Comparison of ENCODE assay signal across 13 mouse cellular contexts in genomic region chr2:71146266-71146665, GRCm38 (mm10). TPM values are rescaled to one million over a fixed set of nuclear protein-coding genes. Genes with fewer than 3 reads are reported as not detected.
DNase-seq lines count a peak whose midpoint lies in the region; ATAC-seq lines count a peak whose summit lies in the region.
"Had no signal": no experiment of that assay in that cellular context is flagged by ENCODE, and none has a peak within 500 bp of the region (broad histone marks: within the 10 kb centered on the region; RNA-seq: fewer than 3 reads in every experiment).

No protein-coding gene starts in this region.

- intact Hi-C loops in left cerebral cortex, postnatal 10 days (cut with DNase I), result no loop called here

- no peaks in the 10 kb centered on the region for H3K9me3 ChIP-seq in intestine, embryonic 16.5 days (ENCODE audit: control insufficient read depth, low read length)
- H3K9me3 ChIP-seq in kidney, embryonic 14.5 days (ENCODE audit: control insufficient read depth, low read length), result no peaks in the 10 kb centered on the region
- H3K9me3 ChIP-seq in liver, embryonic 12.5 days (replicated peaks), result no peaks in the 10 kb centered on the region
- H3K9me3 ChIP-seq in stomach, embryonic 14.5 days (ENCODE audit: control insufficient read depth, low read depth, low read length), result no peaks in the 10 kb centered on the region
- H3K9me3 ChIP-seq: forebrain, embryonic 10.5 days; hindbrain, embryonic 10.5 days; megakaryocyte, embryonic 14.5 days had no signal

- H3K27ac ChIP-seq in intestine, embryonic 16.5 days (ENCODE audit: low read length), result no peak overlapping the region
- H3K27ac ChIP-seq in kidney, embryonic 14.5 days (ENCODE audit: low read depth, low read length), result peak overlapping the region; percentile 30; the same call in 1 of the 2 replicates
- peak overlapping the region; percentile 68; the same call in 1 of the 2 replicates for H3K27ac ChIP-seq in liver, embryonic 12.5 days
- H3K27ac ChIP-seq in stomach, embryonic 14.5 days (ENCODE audit: low read length), result no peak overlapping the region
- H3K27ac ChIP-seq: forebrain, embryonic 10.5 days; hindbrain, embryonic 10.5 days; layer of hippocampus, adult 2 months had no signal

- no peak overlapping the region for H3K4me3 ChIP-seq in intestine, embryonic 16.5 days (ENCODE audit: low read length)
- no peak overlapping the region for H3K4me3 ChIP-seq in kidney, embryonic 14.5 days (ENCODE audit: low read length)
- no peak overlapping the region for H3K4me3 ChIP-seq in liver, embryonic 12.5 days
- no peak overlapping the region for H3K4me3 ChIP-seq in stomach, embryonic 14.5 days (ENCODE audit: low read depth, low read length)
- H3K4me3 ChIP-seq: forebrain, embryonic 10.5 days; hindbrain, embryonic 10.5 days; layer of hippocampus, adult 2 months; megakaryocyte, embryonic 14.5 days had no signal

- no peaks in the 10 kb centered on the region for H3K36me3 ChIP-seq in intestine, embryonic 16.5 days (ENCODE audit: control insufficient read depth, insufficient read depth, low read length)
- no peaks in the 10 kb centered on the region for H3K36me3 ChIP-seq in kidney, embryonic 14.5 days (ENCODE audit: control insufficient read depth, insufficient read depth, low read length)
- H3K36me3 ChIP-seq in liver, embryonic 12.5 days, result no peaks in the 10 kb centered on the region
- H3K36me3 ChIP-seq in stomach, embryonic 14.5 days (ENCODE audit: control insufficient read depth, insufficient read depth, low read length), result no peaks in the 10 kb centered on the region
- H3K36me3 ChIP-seq: forebrain, embryonic 10.5 days; hindbrain, embryonic 10.5 days had no signal

- H3K4me2 ChIP-seq in intestine, embryonic 16.5 days (ENCODE audit: low read depth, low read length), result no peak overlapping the region
- no peak overlapping the region for H3K4me2 ChIP-seq in kidney, embryonic 14.5 days (replicated peaks; ENCODE audit: low read depth, low read length)
- no peak overlapping the region for H3K4me2 ChIP-seq in liver, embryonic 12.5 days
- no peak overlapping the region for H3K4me2 ChIP-seq in stomach, embryonic 14.5 days (replicated peaks; ENCODE audit: low read depth, low read length)

- peak; percentile 98 for ATAC-seq in intestine, embryonic 16.5 days
- peak; percentile 76; the same call in 1 of the 2 replicates for ATAC-seq in kidney, embryonic 14.5 days (ENCODE audit: low FRiP score, low TSS enrichment)
- peak; percentile 76 for ATAC-seq in liver, embryonic 12.5 days
- peak; percentile 90 for ATAC-seq in stomach, embryonic 14.5 days (ENCODE audit: insufficient number of reproducible peaks, insufficient read depth, low FRiP score, low read depth)

- 0 out of 2 replicates have a peak, but pooled peaks cover 3% of the 10 kb centered on the region for H3K4me1 ChIP-seq in intestine, embryonic 16.5 days (ENCODE audit: control insufficient read depth, insufficient read depth, low read length)
- H3K4me1 ChIP-seq in kidney, embryonic 14.5 days (ENCODE audit: control insufficient read depth, insufficient read depth, low read length), result 0 out of 2 replicates have a peak, but pooled peaks cover 5% of the 10 kb centered on the region
- peaks cover 13% of the 10 kb centered on the region; the same call in 1 of the 2 replicates for H3K4me1 ChIP-seq in liver, embryonic 12.5 days
- no peaks in the 10 kb centered on the region for H3K4me1 ChIP-seq in stomach, embryonic 14.5 days (ENCODE audit: control insufficient read depth, insufficient read depth, low read length)

- 33% methylated on average over 3 of the region's 3 CpGs for WGBS in intestine, embryonic 16.5 days
- WGBS in kidney, embryonic 14.5 days, result 23% methylated on average over 3 of the region's 3 CpGs
- 17% methylated on average over 3 of the region's 3 CpGs for WGBS in liver, embryonic 12.5 days (ENCODE audit: insufficient replicate concordance)
- WGBS in stomach, embryonic 14.5 days, result 29% methylated on average over 3 of the region's 3 CpGs

- H3K9ac ChIP-seq in intestine, embryonic 16.5 days (ENCODE audit: low read depth, low read length), result no peak overlapping the region
- H3K9ac ChIP-seq in kidney, embryonic 14.5 days (ENCODE audit: low read depth, low read length), result no peak overlapping the region
- no peak overlapping the region for H3K9ac ChIP-seq in liver, embryonic 12.5 days
- H3K9ac ChIP-seq in stomach, embryonic 14.5 days (replicated peaks; ENCODE audit: low read depth, low read length), result no peak overlapping the region

- no peaks in the 10 kb centered on the region for H3K27me3 ChIP-seq in intestine, embryonic 16.5 days (replicated peaks; ENCODE audit: control insufficient read depth, insufficient read depth, low read length)
- no peaks in the 10 kb centered on the region for H3K27me3 ChIP-seq in kidney, embryonic 14.5 days (ENCODE audit: control insufficient read depth, insufficient read depth, low read length)
- no peaks in the 10 kb centered on the region; the same call in none of the 2 replicates for H3K27me3 ChIP-seq in liver, embryonic 12.5 days (replicated peaks)
- H3K27me3 ChIP-seq in stomach, embryonic 14.5 days (ENCODE audit: control insufficient read depth, insufficient read depth, low read length), result no peaks in the 10 kb centered on the region

- no peak for DNase-seq in MN1 (ENCODE audit: low spot score)
- no peak for DNase-seq in adrenal gland, adult (ENCODE audit: inconsistent age in 2 of 2, low spot score in 1 of 2)
- no peak for DNase-seq in left cerebral cortex, postnatal 10 days (ENCODE audit: extremely low spot score in 1 of 2, low spot score in 2 of 2)
- DNase-seq: cerebellum, adult 18-20 months; thymus, postnatal 25 days had no signal

RNA-seq across cellular contexts. Expression of gene Cybrd1, which starts 28.5 kb away (rescaled TPM):
- polyA plus RNA-seq in intestine, embryonic 16.5 days (2015; fragmentation: Nextera tagmentation; extraction: Ambion mirVana), result 6.3 and 6.9 TPM in 2 replicates
- polyA plus RNA-seq in kidney, embryonic 14.5 days (2014; fragmentation: Nextera tagmentation; extraction: Ambion mirVana), result 0.80 and 0.86 TPM in 2 replicates
- 0.97 and 1.1 TPM in 2 replicates for polyA plus RNA-seq in liver, embryonic 12.5 days (2016; fragmentation: Nextera tagmentation; extraction: Ambion mirVana)
- 6.2 and 7.2 TPM in 2 replicates for polyA plus RNA-seq in stomach, embryonic 14.5 days (2014; fragmentation: Nextera tagmentation; extraction: Ambion mirVana)
- 1 to 10 TPM; 5.0 to 5.5 TPM for total RNA-seq in left cerebral cortex, postnatal 10 days (2021)

Comparison
In these comparisons a context has a peak if more than half of its experiments do, and no peak if none do; other contexts are left out.
1. H3K27ac ChIP-seq: peak in kidney, embryonic 14.5 days (single experiment) and liver, embryonic 12.5 days (single experiment); none in intestine, embryonic 16.5 days (single experiment) and stomach, embryonic 14.5 days (single experiment).
2. Peak in every context shown above with its lines, with median percentiles within 50 percentile points of each other: ATAC-seq.